In genomic region chr14:30870206-30871147, GRCm38 (mm10) we compare ENCODE assay signal across 8 mouse cellular contexts. TPM values are rescaled to one million over a fixed set of nuclear protein-coding genes. Genes with fewer than 3 reads are reported as not detected.
DNase-seq lines count a peak whose midpoint lies in the region; ATAC-seq and TF ChIP-seq lines count a peak whose summit lies in the region.

No protein-coding gene starts in this region.

- no peak for TF ChIP-seq CTCF in forebrain, postnatal 0 days (IDR thresholded peaks at IDR 0.05; ENCODE audit: low read depth)
- no peak for TF ChIP-seq CTCF in liver, postnatal 0 days (IDR thresholded peaks at IDR 0.05; ENCODE audit: low read depth)

- H3K4me2 ChIP-seq in forebrain, postnatal 0 days (ENCODE audit: low read depth): no peak overlapping the region
- no peak overlapping the region for H3K4me2 ChIP-seq in forebrain, embryonic 14.5 days (ENCODE audit: low read length)
- H3K4me2 ChIP-seq in embryonic facial prominence, embryonic 14.5 days (ENCODE audit: low read depth, low read length): no peak overlapping the region
- H3K4me2 ChIP-seq in liver, postnatal 0 days (ENCODE audit: low read depth, low read length): 0 out of 2 replicates have a peak overlapping the region, but pooled peaks have one; percentile 7

- peak; percentile 10 for DNase-seq in forebrain, postnatal 0 days
- DNase-seq in forebrain, embryonic 14.5 days (ENCODE audit: low spot score): no peak
- peak; percentile 47 for DNase-seq in embryonic facial prominence, embryonic 14.5 days (ENCODE audit: low spot score)
- DNase-seq in heart, postnatal 36 days: peak; percentile 45 to 53
- no peak for DNase-seq in liver, postnatal 0 days
- DNase-seq in layer of hippocampus, adult 9-10 months (ENCODE audit: low spot score): no peak
- no peak for DNase-seq in urinary bladder, postnatal 25 days (ENCODE audit: low spot score)
- no peak for DNase-seq in left cerebral cortex, adult 9 months (ENCODE audit: low spot score in 2 of 2)

- no peaks in the 10 kb centered on the region for H3K4me1 ChIP-seq in forebrain, postnatal 0 days (ENCODE audit: insufficient read depth)
- no peaks in the 10 kb centered on the region for H3K4me1 ChIP-seq in forebrain, embryonic 14.5 days (ENCODE audit: control insufficient read depth, insufficient read depth, low read length)
- H3K4me1 ChIP-seq in embryonic facial prominence, embryonic 14.5 days (ENCODE audit: control insufficient read depth, insufficient read depth, low read length): peaks cover 7% of the 10 kb centered on the region; the same call in 1 of the 2 replicates
- peaks cover 40% of the 10 kb centered on the region for H3K4me1 ChIP-seq in liver, postnatal 0 days (ENCODE audit: insufficient read depth)

- no peak overlapping the region for H3K27ac ChIP-seq in forebrain, postnatal 0 days (ENCODE audit: low read depth, low read length)
- H3K27ac ChIP-seq in forebrain, embryonic 14.5 days (ENCODE audit: low read depth, low read length): no peak overlapping the region
- H3K27ac ChIP-seq in embryonic facial prominence, embryonic 14.5 days (replicated peaks; ENCODE audit: low read depth, low read length): peak overlapping the region; percentile 76
- peak overlapping the region; percentile 73 for H3K27ac ChIP-seq in liver, postnatal 0 days (ENCODE audit: low read depth)

- H3K27me3 ChIP-seq in forebrain, postnatal 0 days (ENCODE audit: insufficient read depth, low read length): no peaks in the 10 kb centered on the region
- no peaks in the 10 kb centered on the region for H3K27me3 ChIP-seq in forebrain, embryonic 14.5 days (replicated peaks; ENCODE audit: control insufficient read depth, insufficient read depth, low read length)
- no peaks in the 10 kb centered on the region for H3K27me3 ChIP-seq in embryonic facial prominence, embryonic 14.5 days (replicated peaks; ENCODE audit: control insufficient read depth, insufficient read depth, low read length)
- no peaks in the 10 kb centered on the region for H3K27me3 ChIP-seq in liver, postnatal 0 days (ENCODE audit: insufficient read depth, low read length)

- H3K36me3 ChIP-seq in forebrain, postnatal 0 days (ENCODE audit: insufficient read depth): peaks cover 35% of the 10 kb centered on the region
- peaks cover 29% of the 10 kb centered on the region for H3K36me3 ChIP-seq in forebrain, embryonic 14.5 days (ENCODE audit: control insufficient read depth, insufficient read depth, low read length)
- peaks cover 43% of the 10 kb centered on the region for H3K36me3 ChIP-seq in embryonic facial prominence, embryonic 14.5 days (ENCODE audit: control insufficient read depth, insufficient read depth, low read length)
- peaks cover 8% of the 10 kb centered on the region for H3K36me3 ChIP-seq in liver, postnatal 0 days (replicated peaks; ENCODE audit: insufficient read depth, low read length)

- intact Hi-C loops in heart, postnatal 36 days (cut with DNase I): no loop called here

- no peak overlapping the region for H3K4me3 ChIP-seq in forebrain, postnatal 0 days (ENCODE audit: low read depth, low read length)
- no peak overlapping the region for H3K4me3 ChIP-seq in forebrain, embryonic 14.5 days (ENCODE audit: low read depth, low read length)
- H3K4me3 ChIP-seq in embryonic facial prominence, embryonic 14.5 days (ENCODE audit: low read depth, low read length): no peak overlapping the region
- no peak overlapping the region for H3K4me3 ChIP-seq in liver, postnatal 0 days (ENCODE audit: low read depth, low read length)

- ATAC-seq in forebrain, postnatal 0 days: peak; percentile 43; the same call in 1 of the 2 replicates
- no peak for ATAC-seq in forebrain, embryonic 14.5 days
- ATAC-seq in embryonic facial prominence, embryonic 14.5 days (ENCODE audit: low read depth): no peak
- ATAC-seq in liver, postnatal 0 days: no peak

- no peaks in the 10 kb centered on the region for H3K9me3 ChIP-seq in forebrain, postnatal 0 days (ENCODE audit: low read length)
- H3K9me3 ChIP-seq in forebrain, embryonic 14.5 days (replicated peaks; ENCODE audit: control insufficient read depth, low read length): no peaks in the 10 kb centered on the region
- H3K9me3 ChIP-seq in embryonic facial prominence, embryonic 14.5 days (ENCODE audit: control insufficient read depth, low read length): no peaks in the 10 kb centered on the region
- no peaks in the 10 kb centered on the region for H3K9me3 ChIP-seq in liver, postnatal 0 days (ENCODE audit: low read length)

- H3K9ac ChIP-seq in forebrain, postnatal 0 days: no peak overlapping the region
- H3K9ac ChIP-seq in forebrain, embryonic 14.5 days (ENCODE audit: low read length): no peak overlapping the region
- no peak overlapping the region for H3K9ac ChIP-seq in embryonic facial prominence, embryonic 14.5 days (ENCODE audit: low read depth, low read length)
- no peak overlapping the region for H3K9ac ChIP-seq in liver, postnatal 0 days (replicated peaks)

- peak; percentile 36; the same call in 1 of the 2 replicates for TF ChIP-seq EP300 in liver, postnatal 0 days (IDR thresholded peaks at IDR 0.05; ENCODE audit: low read depth)

- 83% methylated on average over 25 of the region's 25 CpGs for WGBS in forebrain, postnatal 0 days
- WGBS in forebrain, embryonic 14.5 days: 90% methylated on average over 25 of the region's 25 CpGs
- 71% methylated on average over 25 of the region's 25 CpGs for WGBS in embryonic facial prominence, embryonic 14.5 days
- WGBS in liver, postnatal 0 days (ENCODE audit: insufficient replicate concordance): 64% methylated on average over 25 of the region's 25 CpGs

RNA-seq across cellular contexts. Expression of gene Mustn1, which starts 8.5 kb away (rescaled TPM):
- 0.52 and 0.85 TPM in 2 replicates for total RNA-seq in forebrain, postnatal 0 days (2014; rRNA removed)
- 1.2 TPM in 2 replicates for polyA plus RNA-seq in forebrain, postnatal 0 days (2015; fragmentation: Nextera tagmentation; extraction: Ambion mirVana)
- polyA plus RNA-seq in forebrain, embryonic 14.5 days (2014; fragmentation: Nextera tagmentation; extraction: Ambion mirVana): 0.74 and 1.0 TPM in 2 replicates
- polyA plus RNA-seq in embryonic facial prominence, embryonic 14.5 days (2014; fragmentation: Nextera tagmentation; extraction: Ambion mirVana): 37.2 and 43.6 TPM in 2 replicates
- total RNA-seq in heart, postnatal 36 days (2021): 10 to 100 TPM; 12.7 to 16.5 TPM
- polyA plus RNA-seq in liver, postnatal 0 days (2015; fragmentation: Nextera tagmentation; extraction: Ambion mirVana): 5.4 and 6.0 TPM in 2 replicates

RNA-seq across cellular contexts. Expression of gene Itih4, which starts 15.8 kb away (rescaled TPM):
- 0.15 TPM in 1 of 2 replicates, not detected in the other for total RNA-seq in forebrain, postnatal 0 days (2014; rRNA removed)
- 0.15 and 0.19 TPM in 2 replicates for polyA plus RNA-seq in forebrain, postnatal 0 days (2015; fragmentation: Nextera tagmentation; extraction: Ambion mirVana)
- not detected in 2 replicates for polyA plus RNA-seq in forebrain, embryonic 14.5 days (2014; fragmentation: Nextera tagmentation; extraction: Ambion mirVana)
- 0.10 TPM in 1 of 2 replicates, not detected in the other for polyA plus RNA-seq in embryonic facial prominence, embryonic 14.5 days (2014; fragmentation: Nextera tagmentation; extraction: Ambion mirVana)
- 1 to 10 TPM; 5.5 to 7.4 TPM for total RNA-seq in heart, postnatal 36 days (2021)
- polyA plus RNA-seq in liver, postnatal 0 days (2015; fragmentation: Nextera tagmentation; extraction: Ambion mirVana): 631 and 661 TPM in 2 replicates

RNA-seq across cellular contexts. Expression of gene Tmem110, which starts 45.1 kb away (rescaled TPM):
- 18.6 and 19.0 TPM in 2 replicates for total RNA-seq in forebrain, postnatal 0 days (2014; rRNA removed)
- polyA plus RNA-seq in forebrain, postnatal 0 days (2015; fragmentation: Nextera tagmentation; extraction: Ambion mirVana): 10.2 and 12.0 TPM in 2 replicates
- polyA plus RNA-seq in forebrain, embryonic 14.5 days (2014; fragmentation: Nextera tagmentation; extraction: Ambion mirVana): 15.6 and 16.4 TPM in 2 replicates
- polyA plus RNA-seq in embryonic facial prominence, embryonic 14.5 days (2014; fragmentation: Nextera tagmentation; extraction: Ambion mirVana): 28.2 and 28.3 TPM in 2 replicates
- 1 to 10 TPM; 7.6 to 9.6 TPM for total RNA-seq in heart, postnatal 36 days (2021)
- polyA plus RNA-seq in liver, postnatal 0 days (2015; fragmentation: Nextera tagmentation; extraction: Ambion mirVana): 11.8 and 14.4 TPM in 2 replicates

RNA-seq across cellular contexts. Expression of gene Itih3, which starts 53.1 kb away (rescaled TPM):
- total RNA-seq in forebrain, postnatal 0 days (2014; rRNA removed): 4.1 and 5.9 TPM in 2 replicates
- polyA plus RNA-seq in forebrain, postnatal 0 days (2015; fragmentation: Nextera tagmentation; extraction: Ambion mirVana): 2.1 and 4.8 TPM in 2 replicates
- 0.19 and 0.62 TPM in 2 replicates for polyA plus RNA-seq in forebrain, embryonic 14.5 days (2014; fragmentation: Nextera tagmentation; extraction: Ambion mirVana)
- polyA plus RNA-seq in embryonic facial prominence, embryonic 14.5 days (2014; fragmentation: Nextera tagmentation; extraction: Ambion mirVana): 0.33 and 0.39 TPM in 2 replicates
- 1 to 10 TPM in 1 of 2 experiments, under 1 TPM in 1; 0.73 to 1.2 TPM for total RNA-seq in heart, postnatal 36 days (2021)
- 1,712 and 1,929 TPM in 2 replicates for polyA plus RNA-seq in liver, postnatal 0 days (2015; fragmentation: Nextera tagmentation; extraction: Ambion mirVana)

Comparison
In these comparisons a context has a peak if more than half of its experiments do, and no peak if none do; other contexts are left out.
1. DNase-seq: peak in forebrain, postnatal 0 days (single experiment), embryonic facial prominence, embryonic 14.5 days (single experiment) and heart, postnatal 36 days (2 of 2); none in forebrain, embryonic 14.5 days (single experiment), liver, postnatal 0 days (single experiment), layer of hippocampus, adult 9-10 months (single experiment), urinary bladder, postnatal 25 days (single experiment) and left cerebral cortex, adult 9 months (0 of 2).
2. H3K27ac ChIP-seq: peak in embryonic facial prominence, embryonic 14.5 days (single experiment) and liver, postnatal 0 days (single experiment); none in forebrain, postnatal 0 days (single experiment) and forebrain, embryonic 14.5 days (single experiment).
3. RNA of gene Itih4, which starts 15.8 kb away (polyA plus RNA-seq): 631 to 661 TPM in liver, postnatal 0 days; 0.15 to 0.19 TPM in forebrain, postnatal 0 days, 0.10 TPM in embryonic facial prominence, embryonic 14.5 days and not detected in forebrain, embryonic 14.5 days; every median in the first group is over 100 times any median in the second.